ENCODE assay signal across 8 mouse cellular contexts in the genomic region with DNA sequence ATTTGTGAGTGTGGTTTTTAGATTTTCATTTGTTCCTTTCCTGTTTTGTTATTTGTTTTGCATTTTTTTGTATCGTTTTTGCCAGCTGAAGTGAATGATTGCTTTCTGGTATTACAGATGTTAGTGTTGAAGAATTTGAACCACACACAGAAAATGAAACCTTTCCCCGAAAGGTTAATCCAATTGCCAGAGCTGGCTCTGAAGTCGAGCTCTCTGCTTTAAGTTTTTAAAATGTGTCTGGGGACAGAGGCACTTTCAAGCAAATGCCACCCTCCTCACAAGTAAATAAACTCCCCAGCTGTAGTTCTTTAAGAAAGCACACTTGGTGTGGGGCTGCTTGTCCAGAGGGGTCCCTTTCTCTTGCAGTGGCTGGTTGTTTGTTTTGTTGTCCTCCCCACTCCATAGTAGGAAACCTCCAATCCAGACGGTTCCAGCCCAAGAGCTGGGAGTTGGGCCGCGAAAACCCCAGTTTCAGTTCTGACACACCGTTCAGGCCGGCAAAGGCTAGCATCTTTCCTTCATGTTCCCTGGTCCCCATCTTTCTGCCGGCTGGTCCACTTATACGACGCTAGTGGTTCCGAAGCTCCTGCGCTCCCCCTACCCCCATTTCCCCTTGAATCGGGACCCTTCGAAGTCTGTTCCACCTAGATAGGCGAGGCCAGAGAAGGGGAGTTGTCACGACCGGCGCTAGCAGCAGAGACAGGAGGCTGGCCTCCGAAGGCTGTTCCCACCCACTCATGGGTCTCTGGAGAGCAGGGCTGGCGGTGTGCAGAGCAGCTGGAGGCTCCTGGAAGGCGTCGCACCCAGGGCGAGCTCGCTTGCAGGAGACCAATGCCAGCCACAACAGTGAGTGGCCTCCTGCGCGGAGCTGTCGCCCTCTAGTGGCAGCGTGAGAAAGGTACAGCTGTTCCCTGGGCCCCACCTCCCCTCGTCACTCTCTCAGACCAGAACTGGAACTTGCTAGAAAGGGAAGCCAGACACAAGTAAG. TPM values are rescaled to one million over a fixed set of nuclear protein-coding genes. Genes with fewer than 3 reads are reported as not detected.
DNase-seq lines count a peak whose midpoint lies in the region; ATAC-seq and TF ChIP-seq lines count a peak whose summit lies in the region.

No protein-coding gene starts in this region.

- no peaks in the 10 kb centered on the region for H3K9me3 ChIP-seq in lung, embryonic 15.5 days

- peak overlapping the region; percentile 80 for H3K27ac ChIP-seq in lung, embryonic 15.5 days
- H3K27ac ChIP-seq in olfactory bulb, adult 2 months (ENCODE audit: insufficient read depth, low read depth, low read length) = peak overlapping the region; percentile 43; the same call in 1 of the 2 replicates
- H3K27ac ChIP-seq in thymus, adult 2 months (ENCODE audit: control insufficient read depth, insufficient read depth, low read length) = no peak overlapping the region

- WGBS in lung, embryonic 15.5 days = 4% methylated on average over 30 of the region's 30 CpGs
- 9% methylated on average over 30 of the region's 30 CpGs for WGBS in olfactory bulb, adult 2 months
- WGBS in thymus, adult 2 months = 8% methylated on average over 30 of the region's 30 CpGs

- peak; percentile 96 for DNase-seq in MN1 (ENCODE audit: low spot score)
- peak; percentile 86 for DNase-seq in cerebellum, adult 8-10 months
- peak; percentile 93 for DNase-seq in forelimb bud, embryonic 11.5 days (ENCODE audit: low read depth, low spot score)
- DNase-seq in layer of hippocampus, adult 9-10 months (ENCODE audit: low spot score) = peak; percentile 83
- peak; percentile 86 for DNase-seq in thymus, adult 2 months

- TF ChIP-seq POLR2A in olfactory bulb, adult 2 months (IDR thresholded peaks at IDR 0.05; ENCODE audit: insufficient read depth, low read depth, low read length) = no peak
- TF ChIP-seq POLR2A in thymus, adult 2 months (IDR thresholded peaks at IDR 0.05; ENCODE audit: control insufficient read depth, extremely low read depth, insufficient read depth, low read length, poor library complexity) = no peak

- peak; percentile 94 for TF ChIP-seq CTCF in olfactory bulb, adult 2 months (IDR thresholded peaks at IDR 0.05; ENCODE audit: insufficient read depth, low read depth, low read length)
- peak; percentile 98 for TF ChIP-seq CTCF in thymus, adult 2 months (IDR thresholded peaks at IDR 0.05; ENCODE audit: borderline replicate concordance, control insufficient read depth, extremely low read depth, insufficient read depth, low read length, poor library complexity)

- peak; percentile 98 to 99 for ATAC-seq in hematopoietic stem cell, adult 5-6 weeks (replicated peaks in 1 of 2; ENCODE audit: insufficient read depth in 1 of 2, low FRiP score in 2 of 2, low TSS enrichment in 1 of 2, low read depth in 1 of 2, poor library complexity in 2 of 2, severe bottlenecking in 2 of 2)
- ATAC-seq in lung, embryonic 15.5 days (ENCODE audit: borderline replicate concordance, extremely low read depth, low FRiP score, low TSS enrichment) = peak; percentile 97

- peak overlapping the region; percentile 68 for H3K4me2 ChIP-seq in lung, embryonic 15.5 days

- H3K4me3 ChIP-seq in lung, embryonic 15.5 days = peak overlapping the region; percentile 44
- peak overlapping the region; percentile 55 for H3K4me3 ChIP-seq in olfactory bulb, adult 2 months (ENCODE audit: insufficient read depth, low read depth, low read length)
- H3K4me3 ChIP-seq in thymus, adult 2 months (ENCODE audit: control insufficient read depth, insufficient read depth, low read length) = peak overlapping the region; percentile 49

- H3K27me3 ChIP-seq in lung, embryonic 15.5 days = no peaks in the 10 kb centered on the region
- no peaks in the 10 kb centered on the region for H3K27me3 ChIP-seq in thymus, adult 2 months (ENCODE audit: control insufficient read depth, insufficient read depth, low read length)

- no peaks in the 10 kb centered on the region for H3K36me3 ChIP-seq in lung, embryonic 15.5 days
- no peaks in the 10 kb centered on the region for H3K36me3 ChIP-seq in thymus, adult 2 months (ENCODE audit: control insufficient read depth, insufficient read depth, low read length)

- H3K9ac ChIP-seq in lung, embryonic 15.5 days = peak overlapping the region; percentile 24

- peaks cover 23% of the 10 kb centered on the region for H3K4me1 ChIP-seq in lung, embryonic 15.5 days
- H3K4me1 ChIP-seq in olfactory bulb, adult 2 months (ENCODE audit: control insufficient read depth, insufficient read depth, low read length) = peaks cover 4% of the 10 kb centered on the region; the same call in 1 of the 2 replicates
- peaks cover 8% of the 10 kb centered on the region; the same call in 1 of the 2 replicates for H3K4me1 ChIP-seq in thymus, adult 2 months (replicated peaks; ENCODE audit: control insufficient read depth, insufficient read depth, low read length)

RNA-seq across cellular contexts. Expression of a gene that starts 25.0 kb away (rescaled TPM):
- not detected in 2 replicates for total RNA-seq in hematopoietic stem cell, adult 5-6 weeks (2017)
- not detected in 2 replicates for polyA plus RNA-seq in lung, embryonic 15.5 days (2015; fragmentation: Nextera tagmentation; extraction: Ambion mirVana)
- not detected in 2 replicates for polyA plus RNA-seq in olfactory bulb, adult 2 months (2012; ENCODE audit: insufficient read depth, insufficient read length, low replicate concordance, missing spikeins)
- polyA plus RNA-seq in thymus, adult 2 months (2012; rRNA removed) = 0.04 and 0.09 TPM in 2 replicates
